Mouse (Mus musculus) CH12.LX (cell line): ENCODE measurements around the gene Dmxl2. TPM values are rescaled to one million over a fixed set of nuclear protein-coding genes. Genes with fewer than 3 reads are reported as not detected.

ENCODE experiments used
- DNase-seq: peaks from one replicate; pipeline ENCODE4 v3.0.0-alpha.2; 2013; ENCODE audit errors: extremely low read depth
- H3K27ac ChIP-seq: 2 replicates; pipeline ENCODE4 v1.5.1; 2012; ENCODE audit warnings: low read depth, mild to moderate bottlenecking, control low read depth, moderate library complexity; ENCODE audit not compliant: insufficient read depth
- H3K27me3 ChIP-seq: replicated peaks from 2 replicates; pipeline ENCODE3; 2012; ENCODE audit warnings: inconsistent platforms
- H3K36me3 ChIP-seq, 2 experiments: replicated peaks in 1 of 2; 2 replicates each; pipeline versions ENCODE3 to v1.6.1; 2012; ENCODE audit warnings: inconsistent platforms in 1 of 2, low read length in 1 of 2, mild to moderate bottlenecking in 1 of 2, mixed read lengths in 1 of 2, moderate library complexity in 1 of 2; ENCODE audit not compliant: control insufficient read depth in 1 of 2, insufficient read depth in 1 of 2
- H3K4me1 ChIP-seq, 2 experiments: 2 replicates each; pipeline ENCODE4 v1.6.1; 2012; ENCODE audit warnings: inconsistent platforms in 1 of 2, moderate library complexity in 1 of 2; ENCODE audit not compliant: insufficient read depth in 2 of 2, control insufficient read depth in 1 of 2
- H3K4me2 ChIP-seq: 2 replicates; pipeline ENCODE4 v1.6.1; 2012; ENCODE audit warnings: low read depth, mild to moderate bottlenecking, control low read depth; ENCODE audit not compliant: poor library complexity, insufficient read depth, severe bottlenecking
- H3K4me3 ChIP-seq, 3 experiments: fragments of 150-350 bp in 1 of 3; sonication (generic) in 1 of 3; replicated peaks in 1 of 3; 2 replicates each; pipeline versions ENCODE3 to v1.5.1; 2011 to 2012; ENCODE audit warnings: low read depth in 2 of 3, low read length in 2 of 3, mild to moderate bottlenecking in 2 of 3, moderate library complexity in 2 of 3, control low read depth in 1 of 3, improper control_type of control experiment in 1 of 3, inconsistent platforms in 1 of 3, mixed read lengths in 1 of 3; ENCODE audit not compliant: poor library complexity in 1 of 3
- H3K79me2 ChIP-seq: replicated peaks from 2 replicates; pipeline ENCODE4 v1.6.1; 2012; ENCODE audit warnings: mild to moderate bottlenecking, moderate library complexity; ENCODE audit not compliant: control insufficient read depth, poor library complexity, insufficient read depth, severe bottlenecking; ENCODE audit errors: extremely low read depth
- H3K9ac ChIP-seq: 2 replicates; pipeline ENCODE4 v1.6.1; 2012; ENCODE audit warnings: low read depth, mild to moderate bottlenecking, control low read depth, moderate library complexity; ENCODE audit not compliant: insufficient read depth
- H3K9me3 ChIP-seq: replicated peaks from 2 replicates; pipeline ENCODE3; 2012; ENCODE audit warnings: low read length, inconsistent platforms, mixed read lengths
- CHD1 ChIP-seq: IDR thresholded peaks from 2 replicates; pipeline ENCODE4 v1.6.1; 2012; ENCODE audit warnings: low read depth, low read length, improper control_type of control experiment, inconsistent platforms
- CTCF ChIP-seq, 2 experiments: IDR thresholded peaks in 1 of 2; conservative IDR thresholded peaks in 1 of 2; 2 replicates each; pipeline ENCODE4 v1.5.1; 2011 to 2012; ENCODE audit warnings: low read depth in 2 of 2, low read length in 2 of 2, improper control_type of control experiment in 1 of 2, inconsistent platforms in 1 of 2, mild to moderate bottlenecking in 1 of 2, moderate library complexity in 1 of 2
- ELF1 ChIP-seq: IDR thresholded peaks from 2 replicates; pipeline ENCODE4 v1.6.1; 2014; ENCODE audit warnings: low read depth, mild to moderate bottlenecking, inconsistent platforms, low read length, improper control_type of control experiment
- EP300 ChIP-seq: IDR thresholded peaks from 2 replicates; pipeline ENCODE4 v1.6.1; 2011; ENCODE audit warnings: low read length, improper control_type of control experiment
- GABPA ChIP-seq: IDR thresholded peaks from 2 replicates; pipeline ENCODE4 v1.6.1; 2012; ENCODE audit warnings: low read depth, low read length, improper control_type of control experiment, inconsistent platforms; ENCODE audit not compliant: insufficient replicate concordance
- HCFC1 ChIP-seq: IDR thresholded peaks from 2 replicates; pipeline ENCODE4 v1.6.1; 2012; ENCODE audit warnings: low read depth, mild to moderate bottlenecking, inconsistent platforms, low read length, improper control_type of control experiment
- IRF4 ChIP-seq: IDR thresholded peaks from 2 replicates; pipeline ENCODE4 v1.6.1; 2014; ENCODE audit warnings: low read depth, mild to moderate bottlenecking, inconsistent platforms, low read length, improper control_type of control experiment
- JUN ChIP-seq: IDR thresholded peaks from 2 replicates; pipeline ENCODE4 v1.6.1; 2011; ENCODE audit warnings: low read depth, mild to moderate bottlenecking, low read length, improper control_type of control experiment, moderate library complexity; ENCODE audit not compliant: insufficient read depth
- JUND ChIP-seq: conservative IDR thresholded peaks from 2 replicates; pipeline ENCODE4 v1.6.1; 2011; ENCODE audit warnings: low read depth, low read length, improper control_type of control experiment
- MAX ChIP-seq: IDR thresholded peaks from 2 replicates; pipeline ENCODE4 v1.6.1; 2011; ENCODE audit warnings: low read length, improper control_type of control experiment
- MXI1 ChIP-seq: IDR thresholded peaks from 2 replicates; pipeline ENCODE4 v1.6.1; 2011; ENCODE audit warnings: mild to moderate bottlenecking, low read depth, low read length, improper control_type of control experiment
- NRF1 ChIP-seq: IDR thresholded peaks from 2 replicates; pipeline ENCODE4 v1.6.1; 2014; ENCODE audit warnings: low read depth, mild to moderate bottlenecking, inconsistent platforms, low read length, improper control_type of control experiment, moderate library complexity
- PAX5 ChIP-seq: IDR thresholded peaks from 2 replicates; pipeline ENCODE4 v1.6.1; 2012; ENCODE audit warnings: low read length, inconsistent platforms, mixed read lengths
- RAD21 ChIP-seq: IDR thresholded peaks from 2 replicates; pipeline ENCODE4 v1.6.1; 2011; ENCODE audit warnings: low read depth, mild to moderate bottlenecking, low read length, improper control_type of control experiment, moderate library complexity
- RCOR1 ChIP-seq: conservative IDR thresholded peaks from 2 replicates; pipeline ENCODE4 v1.6.1; 2012; ENCODE audit warnings: low read depth, mild to moderate bottlenecking, inconsistent platforms, low read length, improper control_type of control experiment
- SMC3 ChIP-seq: IDR thresholded peaks from 2 replicates; pipeline ENCODE4 v1.6.1; 2011; ENCODE audit warnings: low read depth, low read length, improper control_type of control experiment
- TCF12 ChIP-seq: IDR thresholded peaks from 2 replicates; pipeline ENCODE4 v1.6.1; 2014; ENCODE audit warnings: low read depth, mild to moderate bottlenecking, inconsistent platforms, low read length, improper control_type of control experiment
- UBTF ChIP-seq: IDR thresholded peaks from 2 replicates; pipeline ENCODE4 v1.6.1; 2012; ENCODE audit warnings: low read depth, mild to moderate bottlenecking, inconsistent platforms, low read length, improper control_type of control experiment, moderate library complexity
- ZKSCAN1 ChIP-seq: IDR thresholded peaks from 2 replicates; pipeline ENCODE4 v1.6.1; 2012; ENCODE audit warnings: low read depth, inconsistent platforms, low read length, improper control_type of control experiment, borderline replicate concordance
- ZMIZ1 ChIP-seq: IDR thresholded peaks from 2 replicates; pipeline ENCODE4 v1.6.1; 2012; ENCODE audit warnings: low read depth, mild to moderate bottlenecking, inconsistent platforms, low read length, improper control_type of control experiment
- dilution Hi-C: fragments of 300-500 bp; cut with MboI; formaldehyde crosslinking; loops from 2 replicates; pipeline ENCODE4 v1.14.3; 2020; ENCODE audit warnings: low sequenced_read_pairs; ENCODE audit not compliant: extremely low pct_unique_long_range_greater_than_20kb, extremely low pct_ligation_motif_present
- in situ Hi-C: fragments of 300-500 bp; cut with MboI; formaldehyde crosslinking; loops from 3 replicates; pipeline ENCODE4 v1.14.3; 2019; ENCODE audit warnings: low sequenced_read_pairs, low pct_ligation_motif_present, low pct_unique_long_range_greater_than_20kb, mixed read lengths
- polyA plus RNA-seq: library from polyadenylated mRNA; unstranded; fragments of >175 nt; gene quantifications from 2 replicates; pipeline ENCODE4 v1.2.1, GENCODE M21; 2012; ENCODE audit warnings: low read depth; ENCODE audit not compliant: insufficient read length
- total RNA-seq, 2 experiments: library from RNA; depleted of rRNA; stranded (reverse); fragments of 300-350 nt in 1 of 2; fragments of >200 nt in 1 of 2; gene quantifications; 2 replicates each; pipeline ENCODE4 v1.2.3; 2012 to 2014

Dmxl2 gene
- total and polyA plus RNA-seq, 3 experiments = 21.8 to 23.7 (median 22.5) TPM

DNA sequence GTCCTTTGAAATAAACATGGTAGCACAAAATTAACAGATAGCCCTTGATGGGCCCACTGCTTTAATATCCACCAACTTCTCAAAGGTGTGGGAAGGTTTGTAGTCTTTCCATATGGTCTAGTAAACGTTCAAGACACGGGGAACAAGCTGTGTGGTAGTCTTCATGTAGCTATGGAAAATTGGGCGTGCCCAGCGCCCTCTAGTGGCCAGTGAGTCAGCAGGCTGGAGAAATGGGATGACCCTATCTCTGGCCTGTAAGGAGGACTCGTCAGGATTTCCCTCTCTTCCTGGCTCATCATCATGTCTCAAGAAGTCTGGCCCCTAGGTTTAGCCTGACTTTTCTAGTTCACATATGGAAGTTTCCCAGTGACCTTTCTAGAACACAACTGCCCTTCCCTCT lies 46.1 kb upstream of the Dmxl2 start:
- TF ChIP-seq MAX (peak; percentile 17; the same call in 1 of the 2 replicates), EP300 (0 out of 2 replicates have a peak, but pooled peaks have one; percentile 18), RAD21 (peak; percentile 73), ZMIZ1 (no peak), PAX5 (no peak), CTCF (conservative IDR thresholded peaks at IDR 0.05 in 1 of 2, IDR thresholded peaks at IDR 0.05 in 1 of 2; ENCODE audit: low read depth in 2 of 2, low read length in 2 of 2) (peak; percentile 93 to 96), ZKSCAN1 (no peak), RCOR1 (no peak), GABPA (no peak), HCFC1 (no peak), SMC3 (peak; percentile 89), ELF1 (no peak), UBTF (no peak), CHD1 (no peak), NRF1 (no peak)
- H3K4me1 ChIP-seq = peaks cover 36 to 74% of the 10 kb centered on the region in 2 experiments
- no peaks in the 10 kb centered on the region for H3K9me3 ChIP-seq
- no peak overlapping the region for H3K4me2 ChIP-seq
- H3K27me3 ChIP-seq = no peaks in the 10 kb centered on the region
- no peaks in the 10 kb centered on the region for H3K36me3 ChIP-seq
- H3K9ac ChIP-seq = no peak overlapping the region
- no peak overlapping the region for H3K4me3 ChIP-seq
- peak; percentile 83 for DNase-seq
- H3K79me2 ChIP-seq = no peaks in the 10 kb centered on the region
- no peak overlapping the region for H3K27ac ChIP-seq
- in situ Hi-C loops = no loop called here
- dilution Hi-C loops = no loop called here

DNA sequence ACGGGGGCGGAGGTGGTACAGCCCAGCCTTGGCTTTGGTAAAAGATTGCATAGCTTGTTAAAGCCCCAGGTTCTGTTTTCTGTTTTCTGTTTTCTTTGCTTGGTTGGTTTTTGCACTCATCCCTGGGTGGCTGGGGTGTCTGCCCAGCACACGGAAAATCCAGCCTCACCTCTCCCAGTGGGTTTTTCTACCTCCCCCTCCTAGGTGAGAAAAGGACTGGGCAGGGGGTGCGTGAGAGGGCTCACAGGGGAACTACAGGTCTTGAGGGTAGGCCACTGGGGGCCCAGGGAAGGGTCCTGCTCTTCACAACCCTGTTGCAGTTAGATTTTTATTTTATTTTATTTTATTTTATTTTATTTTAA lies 43.5 kb upstream of the Dmxl2 start:
- Histone ChIP-seq H3K27me3 (no peaks in the 10 kb centered on the region), H3K4me1 (peaks cover 42 to 88% of the 10 kb centered on the region in 2 experiments), H3K79me2 (no peaks in the 10 kb centered on the region), H3K4me3 (peak overlapping the region in 1 of 3 experiments; percentile 27), H3K4me2 (peak overlapping the region; percentile 71), H3K36me3 (no peaks in the 10 kb centered on the region), H3K9me3 (no peaks in the 10 kb centered on the region), H3K9ac (peak overlapping the region; percentile 28), H3K27ac (peak overlapping the region; percentile 98)
- peak; percentile 61 for DNase-seq
- in situ Hi-C loops = no loop called here
- dilution Hi-C loops = no loop called here
- TF ChIP-seq ZMIZ1 (0 out of 2 replicates have a peak, but pooled peaks have one; percentile 28), TCF12 (0 out of 2 replicates have a peak, but pooled peaks have one; percentile 30), IRF4 (peak; percentile 68; the same call in 1 of the 2 replicates), JUN (peak; percentile 64; the same call in 1 of the 2 replicates), JUND (no peak), MXI1 (no peak; the same call in 1 of the 2 replicates)
